Mouse (Mus musculus): ENCODE results near the gene 4933400A11Rik. TPM values are rescaled to one million over a fixed set of nuclear protein-coding genes. Genes with fewer than 3 reads are reported as not detected.
A peak's percentile ranks its signal among the peaks of the same experiment; 100 is the strongest.

4933400A11Rik gene
- total RNA-seq (2021) = not detected

DNA sequence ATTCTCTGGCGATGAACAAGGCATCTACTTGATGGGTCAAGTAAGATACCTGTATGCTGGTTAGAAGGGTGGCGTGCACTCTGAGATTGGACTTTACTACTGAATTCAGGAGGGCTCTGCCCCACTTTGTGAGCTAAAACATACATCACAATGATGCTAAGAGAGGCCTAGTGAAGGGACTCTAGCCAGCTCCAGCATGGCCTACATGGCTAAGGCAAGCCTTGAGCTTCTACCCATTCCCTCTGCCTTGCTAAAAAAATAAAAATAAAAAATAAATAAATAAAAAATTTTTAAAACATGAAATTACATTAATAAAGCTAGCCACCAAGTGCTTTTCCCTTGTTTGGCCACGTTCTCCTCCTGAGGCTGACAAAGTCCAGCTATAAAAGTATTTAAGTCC lies at the start of gene 4933400A11Rik:
Gene 4933400A11Rik, minus strand, starts transcription at position 101 of the 400 bp plus-strand sequence.
- no peak for DNase-seq
- intact Hi-C loops (cut with DNase I) = no loop called here

DNA sequence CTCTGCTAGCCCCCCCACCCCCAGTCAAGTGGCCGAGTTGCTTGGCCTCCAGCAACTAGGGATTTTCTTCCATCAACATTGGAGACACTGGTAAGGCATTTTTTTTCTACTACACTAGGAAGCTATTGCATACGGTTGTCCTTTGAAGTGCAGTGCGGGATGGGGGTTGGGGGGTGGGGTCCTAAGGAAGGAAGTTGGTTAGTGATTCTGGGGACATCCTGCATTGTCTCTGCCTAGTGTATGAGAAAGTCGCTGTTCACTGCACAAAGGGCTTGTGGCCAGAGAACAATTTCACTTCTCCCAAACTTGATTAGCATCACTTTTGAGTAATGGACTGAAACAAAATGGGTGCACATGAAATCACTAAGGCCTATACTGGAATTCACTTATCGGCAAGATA lies 48.7 kb upstream of the 4933400A11Rik start:
- DNase-seq = no peak
- intact Hi-C loops (cut with DNase I) = no loop called here

DNA sequence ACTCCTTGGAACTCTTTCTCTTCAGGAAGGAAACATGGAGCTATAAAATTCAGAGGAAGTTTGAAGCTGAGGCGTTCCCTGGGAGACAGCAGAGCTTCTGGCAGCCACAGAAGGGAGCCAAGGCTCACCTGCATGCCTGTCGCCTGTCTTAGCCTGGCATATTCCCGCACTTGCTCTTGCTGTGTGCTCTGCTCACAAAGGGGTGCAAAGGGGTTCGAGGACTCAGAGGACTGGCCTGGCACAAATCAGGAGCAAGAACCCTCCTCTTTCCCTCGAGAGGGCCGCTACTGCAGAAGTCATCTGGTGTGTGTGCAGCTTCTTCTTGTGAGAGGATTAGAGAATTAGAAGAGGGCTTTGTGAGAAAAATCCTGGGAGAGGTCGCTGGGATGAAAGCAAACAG lies 48.3 kb upstream of the 4933400A11Rik start:
- intact Hi-C loops (cut with DNase I) = no loop called here
- DNase-seq = peak; percentile 2

DNA sequence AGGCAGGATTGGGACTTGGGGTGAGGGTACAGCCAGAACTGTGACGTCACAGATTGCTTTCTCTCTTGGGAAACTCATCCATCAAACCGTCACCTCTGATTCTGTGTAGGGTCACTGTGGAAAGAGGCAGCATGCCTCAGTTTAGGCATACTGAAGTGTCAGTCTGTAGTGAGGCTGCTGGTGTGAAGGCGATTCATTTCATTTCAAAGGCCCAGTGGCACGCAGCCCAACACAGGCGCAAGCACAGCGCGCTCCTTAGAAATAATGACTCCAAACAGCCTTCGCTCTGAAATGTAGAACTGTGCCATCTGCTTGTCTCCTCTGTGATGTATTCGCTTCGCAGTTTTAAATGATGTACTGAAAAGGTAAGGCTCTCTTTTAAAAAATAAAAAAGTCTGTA lies 47.5 kb upstream of the 4933400A11Rik start:
- peak; percentile 56 for DNase-seq
- intact Hi-C loops (cut with DNase I) = no loop called here

DNA sequence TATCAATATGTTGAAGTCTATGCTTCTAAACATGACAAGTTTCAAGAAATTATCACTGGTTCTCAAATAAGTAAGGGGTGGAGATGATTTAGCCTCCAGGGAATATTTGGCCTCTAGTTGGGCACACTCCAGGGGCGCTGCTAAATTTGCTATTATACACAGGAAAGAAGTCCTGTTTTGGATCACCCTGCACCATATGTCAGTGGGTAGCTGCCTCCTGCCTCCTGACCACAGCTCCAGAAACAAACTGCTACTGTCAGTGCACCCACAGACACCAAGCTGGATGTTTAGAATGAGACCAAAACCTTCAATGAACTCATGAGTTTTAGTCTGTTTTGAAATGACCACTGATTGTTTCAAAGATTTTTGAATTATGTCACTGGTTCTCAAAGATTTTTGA lies 34.2 kb upstream of the 4933400A11Rik start:
- DNase-seq = no peak
- intact Hi-C loops (cut with DNase I) = loop anchor here (10.0 kb wide), 1 partner anchor 151 kb away; no protein-coding TSS in a partner anchor

DNA sequence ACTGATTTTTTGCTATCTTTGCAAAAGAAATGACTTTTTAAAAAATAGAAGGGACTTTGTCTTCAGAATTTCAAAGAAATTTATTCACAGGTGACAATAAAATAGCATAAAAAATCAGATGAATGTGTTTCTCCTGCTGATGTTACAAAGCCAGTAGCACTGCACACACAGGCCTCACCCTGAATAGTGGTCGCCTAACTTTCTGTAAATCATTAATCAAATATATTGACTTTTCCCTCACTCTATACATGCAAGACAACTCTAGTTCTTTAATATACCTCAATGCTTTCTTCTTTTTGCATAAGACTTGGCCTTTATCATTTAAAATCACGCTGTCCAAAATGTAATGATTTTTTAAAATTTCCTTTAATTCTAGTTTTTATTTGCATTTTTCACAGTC lies 32.3 kb upstream of the 4933400A11Rik start:
- intact Hi-C loops (cut with DNase I) = loop anchor here (10.0 kb wide), 1 partner anchor 153 kb away; no protein-coding TSS in a partner anchor
- no peak for DNase-seq

DNA sequence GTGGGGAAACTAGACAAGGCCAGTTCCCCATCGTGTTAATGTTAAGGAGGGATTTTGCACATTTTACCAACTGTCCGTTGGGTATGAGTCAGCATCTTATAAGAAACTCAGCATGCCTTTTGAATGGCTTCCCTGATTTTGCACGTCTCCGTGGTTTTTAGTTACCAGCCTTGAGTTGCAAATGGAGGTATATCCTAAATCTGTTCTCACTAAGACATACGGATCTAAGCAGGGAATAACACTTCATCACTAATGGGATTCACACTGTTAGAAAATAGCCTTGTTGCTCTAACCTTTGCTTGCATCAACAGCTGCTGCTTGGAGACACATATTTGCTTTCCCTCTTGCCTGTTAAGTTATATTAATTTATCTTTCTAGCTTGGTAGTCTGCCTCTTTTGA lies 31.9 kb upstream of the 4933400A11Rik start:
- DNase-seq = no peak
- intact Hi-C loops (cut with DNase I) = loop anchor here (10.0 kb wide), 1 partner anchor 153 kb away; no protein-coding TSS in a partner anchor

DNA sequence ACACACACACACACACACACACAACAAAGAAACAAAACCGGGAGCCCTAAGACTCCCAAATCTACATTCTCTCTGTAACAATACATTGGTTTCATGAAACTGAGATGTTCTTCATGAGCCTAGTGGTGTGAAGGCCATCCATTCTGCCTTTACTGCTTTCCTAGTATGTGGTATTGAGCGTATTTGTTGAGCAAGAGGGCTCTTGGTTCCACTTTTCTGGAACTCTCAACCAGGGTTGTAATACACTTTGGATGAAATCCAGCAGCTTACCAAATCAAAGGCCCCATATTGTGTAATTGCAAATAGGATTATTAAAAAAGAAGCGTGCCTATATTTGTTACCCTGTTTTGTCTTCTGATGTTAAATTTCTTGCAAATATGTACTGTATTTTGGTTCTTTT lies 28.3 kb upstream of the 4933400A11Rik start:
- intact Hi-C loops (cut with DNase I) = no loop called here
- no peak for DNase-seq

DNA sequence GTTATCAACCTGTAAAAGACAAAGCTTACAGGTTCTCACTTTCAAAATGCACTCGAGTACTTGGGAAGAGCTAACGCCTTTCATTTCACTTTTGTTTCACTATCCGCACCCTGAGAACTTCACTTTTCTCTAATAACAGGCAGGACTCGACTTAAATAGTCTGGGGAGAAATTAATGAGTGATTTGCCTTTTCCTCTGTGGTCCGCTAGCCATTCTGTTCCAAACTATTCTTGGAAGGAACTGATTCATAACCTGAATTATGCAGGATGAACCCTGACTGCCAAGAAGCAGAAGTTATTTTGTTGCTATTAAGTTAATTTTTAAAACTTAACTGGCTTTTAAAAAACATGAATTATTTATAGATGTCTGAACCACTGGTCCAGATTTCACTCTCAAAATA lies 26.4 kb upstream of the 4933400A11Rik start:
- intact Hi-C loops (cut with DNase I) = no loop called here
- no peak for DNase-seq

DNA sequence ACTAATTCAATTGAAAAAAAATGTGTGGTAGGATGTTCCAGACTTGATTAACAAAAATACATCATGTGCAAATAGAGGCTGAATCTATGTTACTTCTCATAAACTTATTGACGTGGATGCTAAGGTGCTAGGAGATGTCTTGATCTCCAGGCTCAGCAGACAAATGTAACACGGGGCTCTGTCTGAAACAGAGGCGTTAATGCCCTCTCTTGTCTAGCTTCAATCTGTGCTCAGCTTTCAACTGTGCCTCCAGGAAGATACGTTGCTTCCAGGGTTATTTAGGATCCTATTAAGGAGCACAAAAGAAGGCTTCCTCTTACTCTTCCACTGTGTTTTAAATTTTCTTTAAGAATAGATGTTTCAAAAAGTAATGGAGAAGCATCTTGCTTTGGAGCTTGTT lies 20.8 kb upstream of the 4933400A11Rik start:
- no peak for DNase-seq

DNA sequence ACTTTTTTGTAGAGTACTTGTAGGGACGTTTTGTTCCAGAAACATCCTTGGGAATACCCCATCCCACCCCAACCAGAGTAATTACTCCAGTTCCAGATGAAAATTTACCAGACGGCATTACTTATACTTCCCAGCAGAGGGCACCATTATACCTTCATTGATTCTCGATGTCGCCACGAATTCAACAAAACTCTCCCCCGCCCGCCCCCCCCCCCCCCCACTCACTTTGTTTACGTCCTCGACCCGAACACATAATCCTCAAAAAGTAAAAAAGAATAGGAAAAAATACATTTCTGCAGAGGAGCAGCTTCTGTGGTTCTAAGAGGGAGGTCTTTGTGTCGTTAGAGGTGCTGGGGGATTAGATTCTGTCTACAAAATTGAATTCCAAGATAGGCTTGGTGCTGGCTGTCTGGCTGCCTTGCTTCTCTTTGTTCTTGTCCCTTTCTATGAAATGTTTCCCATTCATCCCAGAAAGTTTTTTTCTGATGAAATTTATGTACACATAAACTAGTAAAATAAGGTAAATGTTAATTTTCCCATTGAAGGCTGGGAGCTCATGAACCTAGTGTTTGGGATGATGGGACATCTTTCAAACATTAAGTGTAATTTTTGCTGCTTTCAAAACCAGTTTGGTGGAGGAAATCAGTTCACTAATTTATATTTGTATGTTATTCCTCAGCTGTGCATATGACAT lies 19.7 kb upstream of the 4933400A11Rik start:
- DNase-seq = peak; percentile 21

More for the DNA sequence above, 20.8 kb upstream of the 4933400A11Rik start:
- intact Hi-C loops (cut with DNase I) = no loop called here

DNA sequence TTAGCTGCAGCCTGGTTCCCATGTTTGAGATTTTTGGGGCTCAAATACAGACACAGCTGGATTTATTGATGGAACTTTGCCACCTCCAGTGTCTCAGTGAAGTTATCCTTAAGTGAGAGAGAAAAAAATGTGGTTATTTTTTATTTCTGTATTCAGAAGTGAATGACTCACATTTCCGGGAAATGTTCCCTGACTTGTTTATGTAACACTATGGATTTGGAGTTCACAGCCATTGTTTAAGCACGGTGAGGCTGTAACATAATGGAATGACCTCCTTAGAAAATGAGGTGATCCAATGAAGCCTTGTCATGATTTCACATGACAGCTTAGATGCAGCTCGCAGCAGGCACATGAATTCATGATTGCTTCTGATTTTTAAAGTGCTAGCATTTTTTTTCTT lies 17.7 kb upstream of the 4933400A11Rik start:
- intact Hi-C loops (cut with DNase I) = loop anchor here (10.0 kb wide), 1 partner anchor 462 kb away; no protein-coding TSS in a partner anchor

More for the DNA sequence above, 19.7 kb upstream of the 4933400A11Rik start:
- intact Hi-C loops (cut with DNase I) = loop anchor here (10.0 kb wide), 1 partner anchor 464 kb away; no protein-coding TSS in a partner anchor

DNA sequence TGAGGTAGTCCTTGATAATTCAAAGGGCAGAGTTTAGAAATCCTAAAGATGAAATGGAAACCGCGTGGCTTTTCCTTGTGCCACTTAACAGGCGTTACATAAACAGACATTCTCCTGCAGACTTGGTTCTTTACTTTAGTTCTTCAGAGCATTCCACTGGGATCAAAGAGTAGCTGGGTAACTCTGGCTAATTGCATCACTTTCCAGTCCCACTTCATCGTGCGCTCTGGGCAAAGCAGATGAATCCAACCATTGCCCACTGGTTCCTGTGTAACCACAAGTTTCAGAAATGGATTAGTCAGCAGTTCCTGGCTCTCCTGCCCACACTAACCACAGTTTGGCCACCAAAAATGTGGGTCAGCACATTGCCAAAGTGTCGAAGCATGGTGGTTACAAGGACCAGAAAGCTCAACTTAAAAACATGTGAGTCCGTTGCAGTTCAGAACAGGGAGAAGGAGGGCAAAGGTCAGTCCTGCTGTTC lies 15.4 kb upstream of the 4933400A11Rik start:
- intact Hi-C loops (cut with DNase I) = loop anchor here (10.0 kb wide), 1 partner anchor 460 kb away; no protein-coding TSS in a partner anchor
- DNase-seq = no peak

More for the DNA sequence above, 17.7 kb upstream of the 4933400A11Rik start:
- DNase-seq = no peak

DNA sequence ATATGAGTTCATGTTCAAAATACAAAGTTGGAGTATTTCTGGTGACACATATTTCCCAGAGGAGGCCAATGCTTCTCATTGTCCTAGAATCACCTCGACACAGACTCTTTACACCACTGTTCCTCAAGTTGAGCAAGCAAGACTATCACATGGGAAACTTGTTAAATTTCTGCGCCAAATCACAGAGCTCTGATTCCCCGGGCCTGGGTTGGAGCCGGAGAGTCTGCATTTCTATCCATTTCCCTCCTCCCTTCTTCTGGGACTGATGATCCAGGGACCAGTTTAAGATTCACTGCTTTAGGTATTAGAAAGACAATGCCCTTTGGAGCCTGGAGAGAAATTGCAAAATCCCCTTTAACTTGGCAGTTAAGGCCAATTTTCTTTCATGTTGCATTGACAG lies 15.0 kb upstream of the 4933400A11Rik start:
- DNase-seq = no peak
- intact Hi-C loops (cut with DNase I) = loop anchor here (10.0 kb wide), 1 partner anchor 460 kb away; no protein-coding TSS in a partner anchor

DNA sequence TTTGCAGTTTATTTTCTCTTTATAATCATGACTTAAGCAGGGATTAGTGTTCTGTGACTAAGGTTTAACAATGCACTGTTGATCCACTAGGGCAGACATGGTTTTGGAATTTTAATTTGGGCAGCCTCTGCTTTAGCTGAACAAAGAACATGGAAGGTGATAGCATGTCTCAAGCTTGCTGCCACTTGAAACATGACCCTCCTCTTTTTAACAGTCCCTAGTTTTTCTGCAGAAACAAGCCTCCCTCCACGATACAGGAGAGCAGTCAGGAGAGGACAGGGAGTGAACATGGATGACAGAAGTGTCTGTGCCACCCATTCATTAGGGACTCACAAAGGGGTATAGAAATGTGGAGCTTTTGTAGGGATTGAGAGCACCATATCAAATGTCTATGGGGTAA lies 13.4 kb upstream of the 4933400A11Rik start:
- no peak for DNase-seq
- intact Hi-C loops (cut with DNase I) = loop anchor here (10.0 kb wide), 1 partner anchor 458 kb away; no protein-coding TSS in a partner anchor

DNA sequence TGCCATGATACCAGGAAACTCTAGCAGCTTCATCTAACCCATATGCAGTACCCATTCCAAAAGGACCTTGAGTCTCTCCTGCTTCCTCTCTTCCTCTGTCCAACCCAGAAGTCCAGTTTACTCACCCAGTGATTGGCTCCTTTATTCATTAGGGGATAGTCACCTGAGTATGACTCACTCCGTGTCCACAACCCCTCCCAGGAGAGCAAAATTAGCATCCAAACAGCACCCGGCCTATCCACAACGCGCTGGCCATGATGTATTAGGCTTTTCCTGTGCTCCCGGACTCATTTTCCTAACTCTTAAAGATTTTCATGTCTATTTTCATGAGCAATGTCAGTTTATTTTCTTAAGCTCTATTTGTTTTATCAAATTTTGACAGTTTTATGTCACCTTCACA lies 10.3 kb upstream of the 4933400A11Rik start:
- no peak for DNase-seq
- intact Hi-C loops (cut with DNase I) = loop anchor here (10.0 kb wide), 1 partner anchor 455 kb away; no protein-coding TSS in a partner anchor

DNA sequence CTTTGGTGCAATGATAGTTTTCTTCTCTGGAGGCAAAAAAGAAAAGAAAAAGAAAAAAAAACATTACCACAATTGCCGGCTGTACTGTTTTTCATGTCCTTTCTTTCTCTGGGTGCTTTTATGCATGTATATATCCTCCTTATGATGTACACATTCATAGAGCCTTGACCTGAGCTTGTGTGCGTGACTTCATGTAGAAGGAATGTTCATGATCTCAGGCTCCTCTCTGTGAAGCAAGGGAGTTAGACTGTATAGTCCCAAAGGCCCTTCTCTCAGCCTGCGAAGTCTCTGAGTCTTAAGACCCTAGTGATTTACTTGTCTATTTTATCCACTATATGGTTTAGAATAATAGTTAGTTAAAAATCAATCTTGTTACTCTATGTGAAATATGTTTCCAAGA lies 21.4 kb downstream of the 4933400A11Rik start:
- no peak for DNase-seq
- intact Hi-C loops (cut with DNase I) = no loop called here

DNA sequence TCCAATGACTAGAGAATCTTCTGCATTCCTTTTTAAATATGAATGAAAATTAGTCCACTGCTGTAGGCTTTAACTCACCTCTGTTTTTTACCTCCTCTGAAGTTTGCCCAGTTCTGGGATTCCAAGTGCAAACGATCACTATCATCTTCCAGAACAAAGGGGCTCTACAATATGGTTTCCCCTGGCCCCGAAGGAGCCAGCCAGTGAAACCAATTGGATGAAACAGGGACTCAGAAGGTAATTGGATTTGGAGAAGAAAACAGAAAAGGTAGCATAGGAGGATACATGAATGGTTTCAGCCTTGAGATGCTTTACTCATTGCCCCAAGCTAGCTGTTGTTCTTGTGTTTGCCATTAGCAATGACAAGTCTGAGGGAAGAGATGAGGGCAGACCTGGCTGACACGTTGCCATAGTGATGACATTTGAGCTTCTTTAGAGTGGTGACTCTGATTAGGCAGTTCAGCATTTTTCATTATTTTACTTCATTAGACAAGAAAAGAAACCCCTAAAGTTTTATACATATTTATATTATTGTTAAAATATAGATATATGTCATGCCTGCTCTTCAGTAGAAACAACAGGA lies 44.0 kb downstream of the 4933400A11Rik start:
- no peak for DNase-seq
- intact Hi-C loops (cut with DNase I) = no loop called here

Data from left cerebral cortex, postnatal 4 days (tissue).